Mouse (Mus musculus) stomach, postnatal 0 days (tissue): ENCODE measurements around the gene Cyp3a41a. TPM values are rescaled to one million over a fixed set of nuclear protein-coding genes. Genes with fewer than 3 reads are reported as not detected.
"Not testable (repeated sequence)": the region's sequence is repeated elsewhere in the genome, so short reads cannot be mapped to it uniquely, and the experiment has no call there.

Experiments used
- ATAC-seq: fragments of 200-750 bp; cut with Nextera tagmentation; 2 replicates; pipeline ENCODE4 v1.8.0; 2017; ENCODE audit not compliant: low FRiP score, low TSS enrichment
- DNase-seq: peaks from one replicate; pipeline ENCODE4 v3.0.0-alpha.2; 2016; ENCODE audit warnings: low spot score
- H3K27ac ChIP-seq: fragments of 300-500 bp; sonication (generic); replicated peaks from 2 replicates; pipeline ENCODE4 v1.5.1; 2014; ENCODE audit warnings: mild to moderate bottlenecking, control low read depth
- H3K27me3 ChIP-seq: fragments of 300-500 bp; sonication (generic); 2 replicates; pipeline ENCODE4 v1.6.1; 2014; ENCODE audit warnings: low read length; ENCODE audit not compliant: control insufficient read depth, insufficient read depth
- H3K36me3 ChIP-seq: fragments of 300-500 bp; sonication (generic); 2 replicates; pipeline ENCODE4 v1.6.1; 2014; ENCODE audit warnings: low read length, mixed read lengths; ENCODE audit not compliant: control insufficient read depth, insufficient read depth
- H3K4me1 ChIP-seq: fragments of 300-500 bp; sonication (generic); replicated peaks from 2 replicates; pipeline ENCODE4 v1.6.1; 2014; ENCODE audit warnings: antibody characterized with exemption; ENCODE audit not compliant: control insufficient read depth, insufficient read depth
- H3K4me2 ChIP-seq: fragments of 300-500 bp; sonication (generic); replicated peaks from 2 replicates; pipeline ENCODE4 v1.6.1; 2014; ENCODE audit warnings: low read depth, mild to moderate bottlenecking, control low read depth, moderate library complexity
- H3K4me3 ChIP-seq: fragments of 300-500 bp; sonication (generic); 2 replicates; pipeline ENCODE4 v1.5.1; 2014; ENCODE audit warnings: low read depth, low read length, control low read depth
- H3K9ac ChIP-seq: fragments of 300-500 bp; sonication (generic); 2 replicates; pipeline ENCODE4 v1.6.1; 2014; ENCODE audit warnings: mild to moderate bottlenecking, low read length, control low read depth, mixed read lengths
- H3K9me3 ChIP-seq: fragments of 300-500 bp; sonication (generic); 2 replicates; pipeline ENCODE4 v1.6.1; 2016; ENCODE audit warnings: low read length; ENCODE audit not compliant: control insufficient read depth
- CTCF ChIP-seq: IDR thresholded peaks from 2 replicates; pipeline ENCODE4 v1.5.1; 2016; ENCODE audit warnings: antibody characterized with exemption, low read depth, mild to moderate bottlenecking, moderate library complexity
- EP300 ChIP-seq: optimal IDR thresholded peaks from 2 replicates; pipeline ENCODE3; 2016; ENCODE audit warnings: antibody characterized with exemption
- WGBS: fragments of 180-500 bp; shearing (Covaris S2); extraction: QIAGEN DNeasy Blood & Tissue Kit; methylation state at CpG from one replicate; pipeline ENCODE4 v1.1.7; 2014; 5-methylcytosine and 5-hydroxymethylcytosine counted together
- polyA plus RNA-seq: library from polyadenylated mRNA; unstranded; fragments of >200 nt; fragmentation: Nextera tagmentation; extraction: Ambion mirVana; gene quantifications from 2 replicates; pipeline ENCODE4 v1.2.1, GENCODE M21; 2015

Cyp3a41a gene
- polyA plus RNA-seq, result 0.21 and 0.38 TPM in 2 replicates

DNA sequence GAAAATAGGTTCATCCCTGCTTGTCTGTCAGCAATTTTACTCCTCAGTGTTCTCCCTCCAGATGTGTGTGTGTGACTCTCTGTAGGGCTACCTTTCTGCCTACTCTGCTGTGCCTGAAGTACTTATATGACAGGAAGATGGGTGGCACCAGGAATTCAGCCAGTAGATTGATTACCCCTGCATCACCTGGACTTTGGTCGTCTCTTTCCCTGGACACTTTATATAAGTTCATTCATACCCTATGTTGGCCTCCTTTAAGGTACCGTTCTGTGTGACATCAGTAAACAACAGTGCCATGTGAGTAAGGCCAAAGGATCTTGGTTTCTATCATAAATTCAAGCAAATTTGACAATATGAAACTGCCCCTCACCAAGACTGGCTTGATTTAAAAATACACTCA lies at the start of gene Cyp3a41a:
Gene Cyp3a41a, minus strand, starts transcription at position 101 of the 400 bp plus-strand sequence.
- not testable (repeated sequence) for H3K27ac ChIP-seq, H3K36me3 ChIP-seq, ATAC-seq, H3K4me3 ChIP-seq, DNase-seq, H3K4me2 ChIP-seq, H3K9me3 ChIP-seq, H3K4me1 ChIP-seq, H3K27me3 ChIP-seq, H3K9ac ChIP-seq
- 75% methylated on average over 1 of the region's 2 CpGs for WGBS

- ATAC-seq, H3K9me3 ChIP-seq: not testable (repeated sequence)
These were observed 17.6 kb upstream of the Cyp3a41a start for GRCm38 (mm10) chr5:145737512-145737911.

DNA sequence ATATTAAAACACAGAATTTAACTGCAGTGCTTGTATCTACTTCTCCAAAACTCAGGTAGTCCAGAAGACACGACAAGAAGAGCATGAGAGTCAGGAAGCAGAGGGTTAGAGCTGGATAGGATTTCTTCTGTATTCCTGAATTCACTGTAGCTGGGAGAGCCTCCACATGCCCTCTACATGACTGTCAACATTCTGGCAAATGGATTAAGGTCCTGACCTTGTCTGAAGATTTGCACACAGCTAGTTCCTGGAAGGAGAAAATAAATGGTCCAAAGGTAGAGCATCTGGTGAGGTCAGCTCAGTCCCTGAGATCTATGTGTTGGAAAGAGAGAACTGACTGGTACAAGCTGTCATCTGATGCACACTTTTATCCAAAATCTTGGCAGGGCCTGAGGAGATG lies 5.6 kb downstream of the Cyp3a41a start:
- ATAC-seq, H3K9ac ChIP-seq, DNase-seq, H3K27me3 ChIP-seq, H3K36me3 ChIP-seq, H3K27ac ChIP-seq, H3K4me2 ChIP-seq, H3K9me3 ChIP-seq, H3K4me3 ChIP-seq, H3K4me1 ChIP-seq: not testable (repeated sequence)
- WGBS, result 19% methylated on average over 1 of the region's 1 CpGs

More at GRCm38 (mm10) chr5:145737512-145737911, 17.6 kb upstream of the Cyp3a41a start:
- not testable (repeated sequence) for H3K9ac ChIP-seq, H3K4me2 ChIP-seq, H3K27me3 ChIP-seq, H3K27ac ChIP-seq, H3K4me3 ChIP-seq, H3K4me1 ChIP-seq, H3K36me3 ChIP-seq, DNase-seq
- WGBS, result 77% methylated on average over 3 of the region's 3 CpGs

DNA sequence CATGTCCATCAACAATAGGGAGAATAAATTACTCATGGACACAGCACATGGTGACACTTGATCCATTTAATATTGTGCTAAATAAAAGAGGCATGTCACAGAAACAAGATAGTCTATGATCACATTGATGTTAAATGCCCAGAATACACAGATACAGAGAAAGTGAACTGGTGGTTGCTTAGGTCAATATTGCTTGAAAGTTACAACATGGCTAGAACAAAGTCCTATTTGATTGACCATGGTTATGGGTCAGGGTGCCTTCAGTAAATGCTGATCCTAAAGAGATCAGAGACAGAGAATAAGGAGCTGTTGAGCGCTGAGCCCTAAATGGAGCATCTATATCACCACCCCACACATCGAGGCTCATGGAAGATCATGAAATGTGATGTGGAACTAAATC lies 12.6 kb downstream of the Cyp3a41a start:
- not testable (repeated sequence) for H3K27me3 ChIP-seq, H3K9me3 ChIP-seq, H3K27ac ChIP-seq, H3K36me3 ChIP-seq, H3K4me3 ChIP-seq, H3K4me2 ChIP-seq, H3K4me1 ChIP-seq, ATAC-seq, DNase-seq, H3K9ac ChIP-seq
- 74% methylated on average over 2 of the region's 2 CpGs for WGBS

GRCm38 (mm10) chr5:145662007-145662406 lies 57.9 kb downstream of the Cyp3a41a start:
- no peak for DNase-seq
- Histone ChIP-seq H3K9ac (no peak overlapping the region), H3K4me2 (no peak overlapping the region), H3K36me3 (no peaks in the 10 kb centered on the region), H3K4me1 (no peaks in the 10 kb centered on the region), H3K9me3 (peaks cover 7% of the 10 kb centered on the region; the same call in 1 of the 2 replicates), H3K27me3 (no peaks in the 10 kb centered on the region), H3K27ac (no peak overlapping the region), H3K4me3 (no peak overlapping the region)
- 78% methylated on average over 7 of the region's 7 CpGs for WGBS
- ATAC-seq, result no peak
- TF ChIP-seq CTCF (no peak), EP300 (no peak)

- Histone ChIP-seq H3K27ac (no peak overlapping the region), H3K4me1 (no peaks in the 10 kb centered on the region), H3K27me3 (no peaks in the 10 kb centered on the region), H3K4me3 (no peak overlapping the region), H3K9ac (no peak overlapping the region), H3K9me3 (0 out of 2 replicates have a peak, but pooled peaks cover 4% of the 10 kb centered on the region), H3K36me3 (no peaks in the 10 kb centered on the region), H3K4me2 (no peak overlapping the region)
- no peak for ATAC-seq
- DNase-seq, result no peak
- TF ChIP-seq CTCF (no peak), EP300 (no peak)
- 65% methylated on average over 4 of the region's 4 CpGs for WGBS
These were observed 72.2 kb downstream of the Cyp3a41a start for GRCm38 (mm10) chr5:145647779-145648178.

Other genes with a start within 250 kb of the Cyp3a41a start
- gene Cyp3a41b, start 135.4 kb downstream of the Cyp3a41a start, polyA plus RNA-seq, result not detected in 2 replicates
- gene Cyp3a44, start 85.7 kb upstream of the Cyp3a41a start, polyA plus RNA-seq, result 0.08 and 0.15 TPM in 2 replicates
- 0.65 and 2.3 TPM in 2 replicates for gene Cyp3a11, start 159.8 kb upstream of the Cyp3a41a start, polyA plus RNA-seq